Mouse (Mus musculus) thymus, adult 2 months (tissue): ENCODE data around the gene Sparc. TPM values are rescaled to one million over a fixed set of nuclear protein-coding genes. Genes with fewer than 3 reads are reported as not detected.

Experiments used
- DNase-seq: peaks from one replicate; pipeline ENCODE4 v3.0.0; 2021
- H3K27ac ChIP-seq: fragments of 200-500 bp; 2 replicates; pipeline ENCODE4 v1.5.1; 2012; ENCODE audit warnings: low read length, control low read depth; ENCODE audit not compliant: control insufficient read depth, insufficient read depth
- H3K27me3 ChIP-seq: fragments of 200-500 bp; 2 replicates; pipeline ENCODE4 v1.6.1; 2012; ENCODE audit warnings: mild to moderate bottlenecking, low read length, moderate library complexity, mixed read lengths; ENCODE audit not compliant: control insufficient read depth, insufficient read depth
- H3K36me3 ChIP-seq: fragments of 200-500 bp; 2 replicates; pipeline ENCODE4 v1.6.1; 2012; ENCODE audit warnings: mild to moderate bottlenecking, low read length, moderate library complexity; ENCODE audit not compliant: control insufficient read depth, insufficient read depth
- H3K4me1 ChIP-seq: fragments of 200-500 bp; replicated peaks from 2 replicates; pipeline ENCODE4 v1.6.1; 2012; ENCODE audit warnings: low read length; ENCODE audit not compliant: control insufficient read depth, insufficient read depth
- H3K4me3 ChIP-seq: fragments of 200-500 bp; 2 replicates; pipeline ENCODE4 v1.5.1; 2012; ENCODE audit warnings: mild to moderate bottlenecking, low read length, control low read depth, moderate library complexity; ENCODE audit not compliant: control insufficient read depth, insufficient read depth
- CTCF ChIP-seq: fragments of 200-500 bp; IDR thresholded peaks from 2 replicates; pipeline ENCODE4 v1.5.1; 2012; ENCODE audit warnings: mild to moderate bottlenecking, control low read depth, low read length, moderate library complexity, borderline replicate concordance; ENCODE audit not compliant: control insufficient read depth, poor library complexity, insufficient read depth; ENCODE audit errors: extremely low read depth
- POLR2A ChIP-seq: fragments of 200-500 bp; IDR thresholded peaks from 2 replicates; pipeline ENCODE4 v1.6.1; 2012; ENCODE audit warnings: mild to moderate bottlenecking, low read length, control low read depth, moderate library complexity; ENCODE audit not compliant: control insufficient read depth, poor library complexity, insufficient read depth; ENCODE audit errors: extremely low read depth
- WGBS: fragments of 180-500 bp; shearing (Covaris S2); methylation state at CpG from one replicate; pipeline ENCODE4 v1.1.7; 2018; 5-methylcytosine and 5-hydroxymethylcytosine counted together
- polyA plus RNA-seq: library from polyadenylated mRNA; depleted of rRNA; stranded (reverse); fragments of >200 nt; gene quantifications from 2 replicates; pipeline ENCODE4 v1.2.3, GENCODE M21; 2012; rRNA removed

Gene Sparc
- polyA plus RNA-seq, 1 experiment: 230 TPM

DNA sequence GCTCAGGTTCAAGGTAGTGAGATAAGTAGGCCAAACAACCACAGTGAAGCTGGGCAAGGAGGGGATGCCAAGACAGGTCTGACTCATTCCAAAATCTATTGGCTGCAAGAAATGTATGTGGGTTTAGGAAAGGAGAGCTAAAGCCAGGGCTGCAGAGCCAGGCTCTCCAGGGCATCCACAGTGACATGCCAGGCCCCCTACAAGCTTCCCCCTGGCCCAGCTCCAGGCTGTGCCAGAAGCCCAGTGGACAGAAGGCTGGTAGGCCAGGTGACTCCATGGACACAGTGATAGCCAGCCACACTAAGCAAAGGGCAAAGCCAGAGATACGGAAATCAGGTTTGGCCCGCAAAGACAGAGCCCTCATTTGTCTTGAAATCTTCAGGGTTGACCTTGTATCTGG lies 66.1 kb downstream of the Sparc start:
- 100% methylated on average over 2 of the region's 2 CpGs for WGBS
- no peak for TF ChIP-seq POLR2A
- TF ChIP-seq CTCF: no peak
- H3K27me3 ChIP-seq: no peaks in the 10 kb centered on the region

More for the DNA sequence above, 66.1 kb downstream of the Sparc start:
- no peaks in the 10 kb centered on the region for H3K36me3 ChIP-seq
- no peak overlapping the region for H3K4me3 ChIP-seq
- no peak for DNase-seq
- no peak overlapping the region for H3K27ac ChIP-seq
- H3K4me1 ChIP-seq: no peaks in the 10 kb centered on the region

Other genes starting within 250 kb of the Sparc start
- gene Slc36a2, start 238.1 kb downstream of the Sparc start, polyA plus RNA-seq: 38.6 and 44.6 TPM in 2 replicates
- gene Slc36a1, start 218.8 kb downstream of the Sparc start, polyA plus RNA-seq: 60.3 and 65.3 TPM in 2 replicates
- gene Fat2, start 86.6 kb downstream of the Sparc start, polyA plus RNA-seq: 1.9 and 2.2 TPM in 2 replicates
- 383 and 432 TPM in 2 replicates for gene Atox1, start 38.1 kb upstream of the Sparc start, polyA plus RNA-seq
- 42.3 and 52.3 TPM in 2 replicates for gene G3bp1, start 46.5 kb upstream of the Sparc start, polyA plus RNA-seq
- not detected in 2 replicates for gene Glra1, start 185.0 kb upstream of the Sparc start, polyA plus RNA-seq